Mouse (Mus musculus) spleen, embryonic (tissue): ENCODE data around the gene Thbs3.

Experiments used
- CTCF ChIA-PET: fragments of 350-600 bp; sonication (Branson Sonifier 250); formaldehyde crosslinking; loops from one replicate; lab custom pipeline; 2022; lab: Charles Lee

Thbs3 gene

DNA sequence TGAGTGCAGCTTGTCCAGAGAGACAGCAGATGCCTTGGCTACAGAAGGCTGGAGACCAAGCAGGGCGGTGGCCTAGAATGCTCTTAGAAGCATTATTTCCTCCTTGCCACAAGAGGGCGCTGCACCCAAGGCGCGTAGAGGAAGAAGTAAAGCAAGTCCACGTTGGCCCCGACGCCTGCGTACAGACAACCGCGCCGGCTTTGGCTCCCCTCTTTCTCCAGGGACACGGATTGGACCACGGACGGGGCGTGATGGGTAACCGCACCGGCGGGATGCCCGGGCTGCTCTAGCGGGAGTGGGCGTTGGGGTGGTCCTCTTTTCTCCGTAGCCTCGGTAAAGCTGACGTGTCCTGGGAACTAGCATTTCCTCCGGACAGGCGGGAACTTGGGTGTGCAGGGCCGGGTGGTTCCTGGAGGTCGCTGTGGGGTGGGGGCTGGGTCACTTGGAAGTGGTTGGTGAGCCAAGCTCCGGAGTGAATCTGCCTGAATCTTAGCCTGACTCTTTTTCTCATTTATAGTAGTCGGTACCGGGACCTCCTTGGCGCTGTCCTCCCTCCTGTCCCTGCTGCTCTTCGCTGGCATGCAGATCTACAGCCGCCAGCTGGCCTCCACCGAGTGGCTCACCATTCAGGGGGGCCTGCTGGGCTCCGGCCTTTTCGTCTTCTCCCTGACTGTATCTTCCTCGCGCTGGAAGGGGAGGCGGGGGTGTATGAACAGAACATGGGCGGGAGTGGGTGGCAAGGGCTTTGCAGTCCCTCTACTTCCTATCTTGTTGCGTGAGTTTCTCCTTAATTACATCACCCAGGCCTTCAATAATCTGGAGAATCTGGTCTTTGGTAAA, 31.5 kb downstream of the Thbs3 start, which contains the start of gene Trim46:
Gene Trim46 (minus strand): TSS at position 49 of the 840 bp plus-strand sequence.
- CTCF ChIA-PET, result interaction anchor here (0.6 to 1.5 kb wide), 5 partner anchors 20 to 358 kb away, joined by 3 to 6 read pairs (median 5); partner anchors contain the start of genes Efna1 and Gba

DNA sequence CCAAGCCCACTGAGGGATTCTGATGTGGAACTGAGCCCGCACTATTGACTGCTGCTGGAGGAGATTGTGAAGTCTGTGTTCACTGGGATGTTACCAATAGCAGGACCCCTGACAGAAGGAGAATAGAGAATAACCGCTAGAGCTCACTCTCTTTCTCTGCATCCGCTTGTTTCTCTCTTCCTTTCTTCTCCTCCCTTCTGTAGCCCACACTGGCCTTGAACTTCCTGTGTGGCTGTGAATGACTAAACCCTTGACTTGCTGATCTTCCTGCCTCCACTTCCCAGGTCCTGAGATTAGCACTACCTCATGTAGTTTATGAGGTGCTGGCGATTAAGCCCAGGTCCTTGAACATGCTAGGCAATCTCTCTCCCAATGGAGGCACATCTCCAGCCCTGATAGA, 32.5 kb downstream of the Thbs3 start:
- CTCF ChIA-PET, result no interaction called here

DNA sequence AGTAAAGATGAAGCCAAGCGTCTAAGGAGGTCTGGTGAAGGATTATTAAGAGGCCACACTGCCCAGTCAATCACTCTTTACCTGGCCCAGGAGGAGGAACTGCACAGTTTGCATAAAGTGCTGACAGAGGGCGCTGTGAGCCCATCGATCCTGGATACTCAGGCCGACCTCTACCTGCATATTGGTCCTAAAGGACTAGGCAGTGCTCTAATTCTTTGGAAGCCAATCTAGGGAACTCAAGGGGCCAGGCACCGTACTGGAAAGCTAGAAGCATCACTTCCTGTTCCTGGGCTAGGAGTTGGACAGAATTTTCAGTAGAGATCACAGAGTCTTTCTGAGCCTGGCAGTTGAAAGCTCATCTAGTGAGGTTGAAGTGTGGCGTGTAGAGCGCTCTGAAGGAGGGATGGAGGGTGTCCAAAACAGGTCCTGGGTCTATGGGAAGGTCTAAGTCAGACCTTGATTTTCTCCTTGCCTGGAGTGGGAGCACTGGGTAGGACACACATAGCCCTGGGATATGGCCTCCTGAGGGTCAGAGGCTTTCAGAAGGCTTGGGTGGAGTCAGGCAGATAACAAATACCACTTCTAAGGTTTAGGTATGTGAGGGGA, 35.6 kb downstream of the Thbs3 start:
- CTCF ChIA-PET, result interaction anchor here (0.6 to 2.5 kb wide), 4 partner anchors 20 to 54 kb away, joined by 3 to 12 read pairs (median 4); partner anchors contain the start of genes Efna1 and Slc50a1

GRCm38 (mm10) chr3:89251365-89251895, 36.5 kb downstream of the Thbs3 start:
- CTCF ChIA-PET, result interaction anchor here (0.5 to 2.5 kb wide), 4 partner anchors 19 to 192 kb away, joined by 3 to 12 read pairs (median 6); partner anchors contain the start of genes Efna1 and Slc50a1

GRCm38 (mm10) chr3:89254994-89255393, 40.0 kb downstream of the Thbs3 start:
- CTCF ChIA-PET, result no interaction called here

- CTCF ChIA-PET, result no interaction called here
Observed at GRCm38 (mm10) chr3:89256177-89256576, 41.2 kb downstream of the Thbs3 start.

GRCm38 (mm10) chr3:89259076-89259475, 44.1 kb downstream of the Thbs3 start, which contains the start of gene Dpm3:
TSS of gene Dpm3 (plus strand) at chr3:89259358.
- CTCF ChIA-PET, result no interaction called here

DNA sequence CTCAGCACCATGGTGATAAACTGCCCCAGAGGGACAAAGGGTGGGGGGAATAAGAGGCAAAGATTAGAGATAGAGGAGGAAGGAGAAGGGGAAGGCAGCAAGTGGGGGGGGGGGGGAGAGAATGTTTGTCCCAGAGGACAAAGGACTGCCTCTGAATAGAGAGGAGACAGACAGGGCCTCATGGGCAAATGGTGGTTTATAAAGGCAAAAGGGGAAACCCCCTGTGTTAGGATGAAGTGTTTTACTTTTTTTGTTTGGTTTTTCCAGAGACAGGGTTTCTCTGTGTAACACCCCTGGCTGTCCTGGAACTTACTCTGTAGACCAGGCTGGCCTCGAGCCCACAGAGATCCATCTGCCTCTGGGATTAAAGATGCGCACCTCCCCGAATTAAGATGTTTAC, 45.2 kb downstream of the Thbs3 start:
- CTCF ChIA-PET, result no interaction called here

DNA sequence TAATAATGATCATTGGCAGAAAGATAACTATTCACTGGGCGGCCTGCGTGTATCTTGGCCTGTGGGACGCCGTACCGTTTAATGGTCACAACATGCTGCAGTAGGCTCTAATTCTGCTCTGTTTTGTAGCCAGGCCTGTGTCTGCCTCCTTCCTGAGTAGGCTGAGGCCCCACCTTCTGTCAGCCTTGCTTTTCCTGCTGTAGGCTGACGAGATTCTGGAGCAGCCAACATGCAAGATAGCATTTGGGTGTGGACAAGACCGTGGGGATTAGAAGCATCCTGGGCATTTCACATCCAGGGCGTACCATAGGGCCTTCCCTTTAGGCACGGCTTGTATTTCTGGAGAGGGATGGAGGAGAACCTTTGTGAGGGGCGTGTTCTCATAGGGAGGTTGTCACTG, 47.4 kb downstream of the Thbs3 start:
- CTCF ChIA-PET, result interaction anchor here (0.7 kb wide), 1 partner anchor 70 kb away, joined by 6 read pairs; no protein-coding TSS in a partner anchor

GRCm38 (mm10) chr3:89266439-89266893, 51.5 kb downstream of the Thbs3 start:
- CTCF ChIA-PET, result interaction anchor here (0.5 to 1.2 kb wide), 4 partner anchors 15 to 716 kb away, joined by 3 to 6 read pairs (median 4); no protein-coding TSS in a partner anchor

- CTCF ChIA-PET, result no interaction called here
Observed at GRCm38 (mm10) chr3:89268916-89269315, 53.9 kb downstream of the Thbs3 start.

- CTCF ChIA-PET, result interaction anchor here (0.6 to 1.3 kb wide), 3 partner anchors 19 to 49 kb away, joined by 3 to 7 read pairs (median 4); no protein-coding TSS in a partner anchor
Observed at GRCm38 (mm10) chr3:89270051-89270755, 55.2 kb downstream of the Thbs3 start, which contains the start of gene Slc50a1. TSS of gene Slc50a1 (minus strand) at chr3:89270570.

DNA sequence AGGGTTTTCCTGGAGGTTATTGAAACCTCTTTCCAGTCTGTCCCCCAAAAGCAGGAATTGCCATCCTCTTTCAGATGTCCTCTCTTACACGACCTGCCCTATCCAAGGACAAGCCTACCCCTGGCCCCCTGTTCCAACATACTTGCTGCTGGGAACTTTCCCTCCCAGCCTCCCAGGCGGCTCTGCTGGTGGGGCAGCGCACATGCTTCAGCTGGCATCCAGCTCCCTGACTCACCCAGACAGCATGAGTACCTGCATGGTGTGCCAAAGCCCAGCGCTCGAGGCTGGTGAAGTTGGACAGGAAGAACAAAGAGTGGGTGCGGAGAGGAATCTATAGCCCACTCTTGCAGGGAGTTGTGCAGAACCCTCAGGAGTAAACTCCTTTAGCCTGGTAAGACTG, 55.9 kb downstream of the Thbs3 start:
- CTCF ChIA-PET, result interaction anchor here (1.0 to 1.3 kb wide), 2 partner anchors 20 to 28 kb away, joined by 3 to 4 read pairs; no protein-coding TSS in a partner anchor

GRCm38 (mm10) chr3:89271760-89272159, 56.8 kb downstream of the Thbs3 start:
- CTCF ChIA-PET, result interaction anchor here (1.3 kb wide), 1 partner anchor 27 kb away, joined by 4 read pairs; no protein-coding TSS in a partner anchor

GRCm38 (mm10) chr3:89276061-89276460, 61.1 kb downstream of the Thbs3 start:
- CTCF ChIA-PET, result no interaction called here
